Mouse (Mus musculus) midbrain, embryonic 16.5 days (tissue): ENCODE data around the gene Uhrf1. TPM values are rescaled to one million over a fixed set of nuclear protein-coding genes. Genes with fewer than 3 reads are reported as not detected.

ENCODE experiments used
- ATAC-seq: fragments of 200-750 bp; cut with Nextera tagmentation; 2 replicates; pipeline ENCODE4 v1.8.0; 2017; ENCODE audit warnings: moderate TSS enrichment
- H3K27ac ChIP-seq: fragments of 300-500 bp; sonication (generic); 2 replicates; pipeline ENCODE4 v1.5.1; 2014; ENCODE audit warnings: mild to moderate bottlenecking, low read length, mixed read lengths
- H3K27me3 ChIP-seq: fragments of 300-500 bp; sonication (generic); 2 replicates; pipeline ENCODE4 v1.6.1; 2014; ENCODE audit warnings: low read depth, low read length, mixed read lengths; ENCODE audit not compliant: control insufficient read depth, insufficient read depth
- H3K36me3 ChIP-seq: fragments of 300-500 bp; sonication (generic); 2 replicates; pipeline ENCODE4 v1.6.1; 2014; ENCODE audit warnings: mild to moderate bottlenecking, low read length, moderate library complexity, mixed read lengths; ENCODE audit not compliant: control insufficient read depth, insufficient read depth
- H3K4me1 ChIP-seq: fragments of 300-500 bp; sonication (generic); 2 replicates; pipeline ENCODE4 v1.6.1; 2014; ENCODE audit warnings: mild to moderate bottlenecking, low read length, mixed read lengths; ENCODE audit not compliant: control insufficient read depth, insufficient read depth
- H3K4me2 ChIP-seq: fragments of 300-500 bp; sonication (generic); 2 replicates; pipeline ENCODE4 v1.6.1; 2014; ENCODE audit warnings: mild to moderate bottlenecking, low read length, mixed read lengths
- H3K4me3 ChIP-seq: fragments of 300-500 bp; sonication (generic); 2 replicates; pipeline ENCODE4 v1.5.1; 2014; ENCODE audit warnings: low read depth, mild to moderate bottlenecking, low read length, moderate library complexity, mixed read lengths
- H3K9ac ChIP-seq: fragments of 300-500 bp; sonication (generic); 2 replicates; pipeline ENCODE4 v1.6.1; 2014; ENCODE audit warnings: low read depth, low read length, mixed read lengths
- H3K9me3 ChIP-seq: fragments of 300-500 bp; sonication (generic); replicated peaks from 2 replicates; pipeline ENCODE4 v1.6.1; 2014; ENCODE audit warnings: mild to moderate bottlenecking, low read length, mixed read lengths; ENCODE audit not compliant: control insufficient read depth, poor library complexity, severe bottlenecking
- WGBS: fragments of 180-500 bp; shearing (Covaris S2); extraction: QIAGEN DNeasy Blood & Tissue Kit; methylation state at CpG from one replicate; pipeline ENCODE4 v1.1.7; 2014; 5-methylcytosine and 5-hydroxymethylcytosine counted together
- polyA plus RNA-seq: library from polyadenylated mRNA; unstranded; fragments of >200 nt; fragmentation: Nextera tagmentation; extraction: Ambion mirVana; gene quantifications from 2 replicates; pipeline ENCODE4 v1.2.1, GENCODE M21; 2015

Uhrf1 gene
- polyA plus RNA-seq, 1 experiment from 2014 or later = 11.6 TPM

- H3K4me1 ChIP-seq = peaks cover 52% of the 10 kb centered on the region
- peaks cover 13% of the 10 kb centered on the region for H3K36me3 ChIP-seq
- WGBS = 93% methylated on average over 10 of the region's 10 CpGs
- no peak for ATAC-seq
- no peak overlapping the region for H3K4me2 ChIP-seq
- no peak overlapping the region for H3K27ac ChIP-seq
- no peak overlapping the region for H3K9ac ChIP-seq
- H3K4me3 ChIP-seq = no peak overlapping the region
- no peaks in the 10 kb centered on the region for H3K9me3 ChIP-seq
- H3K27me3 ChIP-seq = no peaks in the 10 kb centered on the region
Measured at GRCm38 (mm10) chr17:56259301-56260037, 43.7 kb upstream of the Uhrf1 start.

- H3K9ac ChIP-seq = 0 out of 2 replicates have a peak overlapping the region, but pooled peaks have one; percentile 30
- WGBS = 74% methylated on average over 3 of the region's 3 CpGs
- H3K4me2 ChIP-seq = no peak overlapping the region
- peaks cover 17% of the 10 kb centered on the region for H3K36me3 ChIP-seq
- H3K27ac ChIP-seq = no peak overlapping the region
- H3K4me1 ChIP-seq = peaks cover 48% of the 10 kb centered on the region
- no peak overlapping the region for H3K4me3 ChIP-seq
- no peaks in the 10 kb centered on the region for H3K27me3 ChIP-seq
- no peak for ATAC-seq
- H3K9me3 ChIP-seq = no peaks in the 10 kb centered on the region
Measured at GRCm38 (mm10) chr17:56261166-56261565, 42.0 kb upstream of the Uhrf1 start.

GRCm38 (mm10) chr17:56262645-56263094 is 40.5 kb upstream of the Uhrf1 start:
- peaks cover 17% of the 10 kb centered on the region for H3K36me3 ChIP-seq

GRCm38 (mm10) chr17:56264020-56264419 is 39.1 kb upstream of the Uhrf1 start:
- Histone ChIP-seq H3K4me1 (peaks cover 36% of the 10 kb centered on the region), H3K4me2 (no peak overlapping the region), H3K36me3 (peaks cover 17% of the 10 kb centered on the region), H3K9ac (no peak overlapping the region), H3K27me3 (no peaks in the 10 kb centered on the region), H3K9me3 (no peaks in the 10 kb centered on the region), H3K4me3 (no peak overlapping the region), H3K27ac (no peak overlapping the region)
- WGBS = 21% methylated on average over 8 of the region's 8 CpGs
- peak; percentile 72 for ATAC-seq

More at GRCm38 (mm10) chr17:56262645-56263094, 40.5 kb upstream of the Uhrf1 start:
- Histone ChIP-seq H3K4me3 (no peak overlapping the region), H3K4me1 (peaks cover 46% of the 10 kb centered on the region), H3K9ac (no peak overlapping the region), H3K27ac (no peak overlapping the region), H3K9me3 (no peaks in the 10 kb centered on the region), H3K4me2 (no peak overlapping the region), H3K27me3 (no peaks in the 10 kb centered on the region)
- 89% methylated on average over 3 of the region's 3 CpGs for WGBS
- ATAC-seq = no peak

GRCm38 (mm10) chr17:56265011-56265410 is 38.1 kb upstream of the Uhrf1 start:
- H3K4me1 ChIP-seq = peaks cover 30% of the 10 kb centered on the region
- 94% methylated on average over 4 of the region's 4 CpGs for WGBS

GRCm38 (mm10) chr17:56265869-56266268 is 37.3 kb upstream of the Uhrf1 start:
- Histone ChIP-seq H3K27me3 (no peaks in the 10 kb centered on the region), H3K27ac (no peak overlapping the region), H3K9ac (no peak overlapping the region), H3K36me3 (peaks cover 12% of the 10 kb centered on the region; the same call in 1 of the 2 replicates), H3K4me1 (peaks cover 21% of the 10 kb centered on the region), H3K4me2 (no peak overlapping the region), H3K9me3 (no peaks in the 10 kb centered on the region), H3K4me3 (no peak overlapping the region)
- 94% methylated on average over 3 of the region's 3 CpGs for WGBS
- ATAC-seq = no peak

More at GRCm38 (mm10) chr17:56265011-56265410, 38.1 kb upstream of the Uhrf1 start:
- no peak overlapping the region for H3K27ac ChIP-seq
- no peak overlapping the region for H3K4me2 ChIP-seq
- no peak for ATAC-seq
- H3K4me3 ChIP-seq = no peak overlapping the region
- H3K36me3 ChIP-seq = peaks cover 17% of the 10 kb centered on the region
- H3K9ac ChIP-seq = no peak overlapping the region
- H3K9me3 ChIP-seq = no peaks in the 10 kb centered on the region
- H3K27me3 ChIP-seq = no peaks in the 10 kb centered on the region

- Histone ChIP-seq H3K9me3 (no peaks in the 10 kb centered on the region), H3K4me1 (peaks cover 17% of the 10 kb centered on the region), H3K4me3 (no peak overlapping the region), H3K36me3 (peaks cover 12% of the 10 kb centered on the region; the same call in 1 of the 2 replicates), H3K9ac (no peak overlapping the region), H3K27ac (no peak overlapping the region), H3K27me3 (no peaks in the 10 kb centered on the region), H3K4me2 (no peak overlapping the region)
- ATAC-seq = no peak
- WGBS = 67% methylated on average over 3 of the region's 3 CpGs
Measured at GRCm38 (mm10) chr17:56266271-56266670, 36.9 kb upstream of the Uhrf1 start.

- peak overlapping the region; percentile 72 for H3K27ac ChIP-seq
- peak overlapping the region; percentile 66 for H3K4me2 ChIP-seq
- H3K9me3 ChIP-seq = no peaks in the 10 kb centered on the region
- 22% methylated on average over 12 of the region's 12 CpGs for WGBS
- peak overlapping the region; percentile 54 for H3K9ac ChIP-seq
- peak overlapping the region; percentile 35 for H3K4me3 ChIP-seq
- no peaks in the 10 kb centered on the region for H3K27me3 ChIP-seq
- peaks cover 8% of the 10 kb centered on the region for H3K4me1 ChIP-seq
- ATAC-seq = peak; percentile 90
- peaks cover 4% of the 10 kb centered on the region; the same call in 1 of the 2 replicates for H3K36me3 ChIP-seq
Measured at GRCm38 (mm10) chr17:56269153-56269630, 33.9 kb upstream of the Uhrf1 start.

GRCm38 (mm10) chr17:56269741-56270140 is 33.4 kb upstream of the Uhrf1 start:
- Histone ChIP-seq H3K27ac (peak overlapping the region; percentile 72), H3K9ac (peak overlapping the region; percentile 54; the same call in 1 of the 2 replicates)
- WGBS = 73% methylated on average over 3 of the region's 3 CpGs

More at GRCm38 (mm10) chr17:56269741-56270140, 33.4 kb upstream of the Uhrf1 start:
- H3K4me1 ChIP-seq = peaks cover 8% of the 10 kb centered on the region
- no peaks in the 10 kb centered on the region for H3K27me3 ChIP-seq
- peaks cover 4% of the 10 kb centered on the region; the same call in 1 of the 2 replicates for H3K36me3 ChIP-seq
- peak; percentile 19 for ATAC-seq
- H3K9me3 ChIP-seq = no peaks in the 10 kb centered on the region
- peak overlapping the region; percentile 35; the same call in 1 of the 2 replicates for H3K4me3 ChIP-seq
- peak overlapping the region; percentile 66 for H3K4me2 ChIP-seq
